Mouse (Mus musculus): ENCODE results near the gene Prdm15. TPM values are rescaled to one million over a fixed set of nuclear protein-coding genes. Genes with fewer than 3 reads are reported as not detected.

Gene Prdm15
- polyA plus RNA-seq, 1 experiment from 2014 or later: 17.1 TPM

GRCm38 (mm10) chr16:97758288-97758687, 93.4 kb downstream of the Prdm15 start:
- H3K4me1 ChIP-seq: peaks cover 8% of the 10 kb centered on the region
- no peaks in the 10 kb centered on the region for H3K9me3 ChIP-seq (replicated peaks)
- H3K27me3 ChIP-seq (ENCODE audit: low read depth, poor library complexity, severe bottlenecking): peaks cover 45% of the 10 kb centered on the region
- DNase-seq (ENCODE audit: low spot score): no peak
- H3K27ac ChIP-seq: no peak overlapping the region
- 81% methylated on average over 2 of the region's 2 CpGs for WGBS
- no peaks in the 10 kb centered on the region for H3K36me3 ChIP-seq
- no peak overlapping the region for H3K4me3 ChIP-seq

- Histone ChIP-seq H3K36me3 (no peaks in the 10 kb centered on the region), H3K4me1 (0 out of 2 replicates have a peak, but pooled peaks cover 2% of the 10 kb centered on the region), H3K4me3 (no peak overlapping the region), H3K9me3 (replicated peaks) (no peaks in the 10 kb centered on the region), H3K27ac (no peak overlapping the region), H3K27me3 (ENCODE audit: low read depth, poor library complexity, severe bottlenecking) (peaks cover 27% of the 10 kb centered on the region)
- DNase-seq (ENCODE audit: low spot score): no peak
- WGBS: 84% methylated on average over 2 of the region's 2 CpGs
Observed at GRCm38 (mm10) chr16:97756460-97756859, 95.2 kb downstream of the Prdm15 start.

GRCm38 (mm10) chr16:97752316-97752941, 99.2 kb downstream of the Prdm15 start:
- H3K36me3 ChIP-seq: no peaks in the 10 kb centered on the region
- no peak overlapping the region for H3K4me3 ChIP-seq
- WGBS: 88% methylated on average over 3 of the region's 3 CpGs
- no peaks in the 10 kb centered on the region for H3K4me1 ChIP-seq
- DNase-seq (ENCODE audit: low spot score): no peak
- no peaks in the 10 kb centered on the region for H3K9me3 ChIP-seq (replicated peaks)
- H3K27me3 ChIP-seq (ENCODE audit: low read depth, poor library complexity, severe bottlenecking): no peaks in the 10 kb centered on the region
- H3K27ac ChIP-seq: no peak overlapping the region

GRCm38 (mm10) chr16:97751884-97752283, 99.8 kb downstream of the Prdm15 start:
- Histone ChIP-seq H3K27ac (no peak overlapping the region), H3K9me3 (replicated peaks) (no peaks in the 10 kb centered on the region), H3K4me1 (no peaks in the 10 kb centered on the region), H3K4me3 (no peak overlapping the region), H3K27me3 (ENCODE audit: low read depth, poor library complexity, severe bottlenecking) (no peaks in the 10 kb centered on the region), H3K36me3 (no peaks in the 10 kb centered on the region)
- DNase-seq (ENCODE audit: low spot score): peak; percentile 42
- WGBS: 74% methylated on average over 8 of the region's 8 CpGs

- Histone ChIP-seq H3K36me3 (no peaks in the 10 kb centered on the region; the same call in 1 of the 2 replicates), H3K27ac (no peak overlapping the region), H3K4me3 (no peak overlapping the region), H3K4me1 (no peaks in the 10 kb centered on the region), H3K9me3 (replicated peaks) (no peaks in the 10 kb centered on the region), H3K27me3 (ENCODE audit: low read depth, poor library complexity, severe bottlenecking) (no peaks in the 10 kb centered on the region)
- 91% methylated on average over 6 of the region's 6 CpGs for WGBS
- no peak for DNase-seq (ENCODE audit: low spot score)
Observed at GRCm38 (mm10) chr16:97748421-97748820, 103.2 kb downstream of the Prdm15 start.

Small RNA genes lying within 50 kb of the gene (microRNA-seq; reads per million reads assigned to microRNA genes)
- gene Mir6964: not detected

Other genes with a start within 250 kb of the Prdm15 start
- gene Tmprss2, start 240.7 kb downstream of the Prdm15 start, polyA plus RNA-seq (2016; fragmentation: Nextera tagmentation; extraction: Ambion mirVana): 0.13 and 0.39 TPM in 2 replicates
- gene Ripk4, start 88.1 kb downstream of the Prdm15 start, polyA plus RNA-seq (2016; fragmentation: Nextera tagmentation; extraction: Ambion mirVana): 4.9 and 5.3 TPM in 2 replicates
- gene C2cd2, start 110.7 kb upstream of the Prdm15 start, polyA plus RNA-seq (2016; fragmentation: Nextera tagmentation; extraction: Ambion mirVana): 12.3 and 14.8 TPM in 2 replicates
- 14.4 TPM in 2 replicates for gene Zbtb21, start 110.8 kb upstream of the Prdm15 start, polyA plus RNA-seq (2016; fragmentation: Nextera tagmentation; extraction: Ambion mirVana)
- gene B230307C23Rik, start 145.5 kb upstream of the Prdm15 start, polyA plus RNA-seq (2016; fragmentation: Nextera tagmentation; extraction: Ambion mirVana): 20.0 and 23.3 TPM in 2 replicates
- gene A630089N07Rik, start 230.6 kb upstream of the Prdm15 start, polyA plus RNA-seq (2016; fragmentation: Nextera tagmentation; extraction: Ambion mirVana): 35.8 and 36.8 TPM in 2 replicates